Mouse (Mus musculus): ENCODE results near the gene Lrrc20.
"Not testable (repeated sequence)": the region's sequence is repeated elsewhere in the genome, so short reads cannot be mapped to it uniquely, and the experiment has no call there.

Gene Lrrc20

GRCm38 (mm10) chr10:61576120-61576767 lies 100.6 kb downstream of the Lrrc20 start:
- DNase-seq (ENCODE audit: low spot score in 2 of 2), result no peak

- no peak for DNase-seq (ENCODE audit: low spot score in 2 of 2)
Observed at GRCm38 (mm10) chr10:61587241-61587849, 111.7 kb downstream of the Lrrc20 start.

GRCm38 (mm10) chr10:61597991-61598390 lies 122.4 kb downstream of the Lrrc20 start:
- DNase-seq (ENCODE audit: low spot score in 2 of 2), result no peak

GRCm38 (mm10) chr10:61599556-61600114 lies 124.0 kb downstream of the Lrrc20 start:
- no peak for DNase-seq (ENCODE audit: low spot score in 2 of 2)

GRCm38 (mm10) chr10:61602283-61603033 lies 126.9 kb downstream of the Lrrc20 start:
- peak; percentile 16 to 34 for DNase-seq (ENCODE audit: low spot score in 2 of 2)

GRCm38 (mm10) chr10:61604376-61605065 lies 128.9 kb downstream of the Lrrc20 start:
- no peak for DNase-seq (ENCODE audit: low spot score in 2 of 2)

- not testable (repeated sequence) for DNase-seq (ENCODE audit: low spot score in 2 of 2)
Observed at GRCm38 (mm10) chr10:61605381-61605780, 129.8 kb downstream of the Lrrc20 start.

- peak in 1 of 2 experiments; percentile 38 for DNase-seq (ENCODE audit: low spot score in 2 of 2)
Observed at GRCm38 (mm10) chr10:61605851-61606250, 130.2 kb downstream of the Lrrc20 start.

GRCm38 (mm10) chr10:61608233-61608632 lies 132.6 kb downstream of the Lrrc20 start:
- no peak for DNase-seq (ENCODE audit: low spot score in 2 of 2)

- peak in 1 of 2 experiments; percentile 35 for DNase-seq (ENCODE audit: low spot score in 2 of 2)
Observed at GRCm38 (mm10) chr10:61610650-61611235, 135.1 kb downstream of the Lrrc20 start.

GRCm38 (mm10) chr10:61614311-61614710 lies 138.7 kb downstream of the Lrrc20 start:
- no peak for DNase-seq (ENCODE audit: low spot score in 2 of 2)

GRCm38 (mm10) chr10:61618528-61618927 lies 142.9 kb downstream of the Lrrc20 start:
- no peak for DNase-seq (ENCODE audit: low spot score in 2 of 2)

- DNase-seq (ENCODE audit: low spot score in 2 of 2), result no peak
Observed at GRCm38 (mm10) chr10:61621681-61622080, 146.1 kb downstream of the Lrrc20 start.

GRCm38 (mm10) chr10:61623874-61624273 lies 148.3 kb downstream of the Lrrc20 start:
- DNase-seq (ENCODE audit: low spot score in 2 of 2), result not testable (repeated sequence)

- no peak for DNase-seq (ENCODE audit: low spot score in 2 of 2)
Observed at GRCm38 (mm10) chr10:61624771-61625170, 149.2 kb downstream of the Lrrc20 start.

GRCm38 (mm10) chr10:61625381-61626257 lies 150.0 kb downstream of the Lrrc20 start:
- no peak for DNase-seq (ENCODE audit: low spot score in 2 of 2)

GRCm38 (mm10) chr10:61626551-61626950 lies 150.9 kb downstream of the Lrrc20 start:
- DNase-seq (ENCODE audit: low spot score in 2 of 2), result no peak

- DNase-seq (ENCODE audit: low spot score in 2 of 2), result peak in 1 of 2 experiments; percentile 25
Observed at GRCm38 (mm10) chr10:61627195-61627937, 151.8 kb downstream of the Lrrc20 start.

GRCm38 (mm10) chr10:61627938-61628250 lies 152.3 kb downstream of the Lrrc20 start:
- DNase-seq (ENCODE audit: low spot score in 2 of 2), result no peak
